ENCODE assay signal across 9 mouse cellular contexts in the genomic region with DNA sequence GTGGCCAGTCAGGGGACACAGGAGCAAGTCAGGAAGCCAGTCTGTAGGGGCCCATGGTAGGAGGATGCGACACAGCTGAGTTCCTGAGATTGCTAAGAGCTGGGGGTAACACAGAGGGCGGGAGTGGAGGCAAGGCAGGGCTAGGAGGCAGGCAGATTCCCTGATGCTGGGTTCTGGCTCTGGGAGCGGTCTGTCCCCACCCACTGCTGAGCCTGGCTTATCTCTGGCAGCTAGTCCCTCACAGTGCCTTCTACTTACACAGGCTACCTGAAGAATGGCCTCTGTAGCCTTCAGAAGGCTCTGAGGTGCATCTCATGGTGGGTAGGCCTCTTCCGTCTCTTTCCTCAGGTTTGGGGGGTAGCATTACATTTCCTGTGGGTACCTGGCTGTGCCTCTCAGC. TPM values are rescaled to one million over a fixed set of nuclear protein-coding genes. Genes with fewer than 3 reads are reported as not detected.
DNase-seq lines count a peak whose midpoint lies in the region; ATAC-seq and TF ChIP-seq lines count a peak whose summit lies in the region.
"Had no signal": no experiment of that assay in that cellular context is flagged by ENCODE, and none has a peak within 500 bp of the region (broad histone marks: within the 10 kb centered on the region; RNA-seq: fewer than 3 reads in every experiment).

No protein-coding gene starts in this region.

- no peak for DNase-seq in kidney, postnatal 36 days
- DNase-seq in c-Kit-positive CD71-positive TER-119-negative erythroid progenitor cells, embryonic 14.5 days (ENCODE audit: low read depth): peak; percentile 56
- DNase-seq in adrenal gland, postnatal 25 days: no peak
- DNase-seq in hindbrain, embryonic 14.5 days (ENCODE audit: low spot score): no peak
- no peak for DNase-seq in kidney, adult 11 months
- DNase-seq: cerebellum, adult 11 months had no signal

- H3K4me2 ChIP-seq in kidney, embryonic 16.5 days (replicated peaks; ENCODE audit: low read depth, low read length): no peak overlapping the region
- H3K4me2 ChIP-seq in intestine, embryonic 15.5 days (replicated peaks): peak overlapping the region; percentile 17
- no peak overlapping the region for H3K4me2 ChIP-seq in hindbrain, embryonic 14.5 days (replicated peaks)

- peaks cover 45% of the 10 kb centered on the region for H3K4me1 ChIP-seq in kidney, embryonic 16.5 days (ENCODE audit: insufficient read depth, low read length)
- peaks cover 34% of the 10 kb centered on the region for H3K4me1 ChIP-seq in intestine, embryonic 15.5 days (replicated peaks)
- peaks cover 41% of the 10 kb centered on the region for H3K4me1 ChIP-seq in small intestine, adult 2 months (ENCODE audit: control insufficient read depth, insufficient read depth, insufficient read length, low read length)
- H3K4me1 ChIP-seq in hindbrain, embryonic 14.5 days (replicated peaks; ENCODE audit: control insufficient read depth, insufficient read depth, low read length): 0 out of 2 replicates have a peak, but pooled peaks cover 4% of the 10 kb centered on the region

- H3K27me3 ChIP-seq in kidney, embryonic 16.5 days (ENCODE audit: insufficient read depth, low read length): peaks cover 3% of the 10 kb centered on the region; the same call in 1 of the 2 replicates
- H3K27me3 ChIP-seq in intestine, embryonic 15.5 days (replicated peaks): peaks cover 7% of the 10 kb centered on the region
- H3K27me3 ChIP-seq in small intestine, adult 2 months (ENCODE audit: control insufficient read depth, insufficient read depth, low read length): no peaks in the 10 kb centered on the region
- peaks cover 10% of the 10 kb centered on the region; the same call in 1 of the 2 replicates for H3K27me3 ChIP-seq in hindbrain, embryonic 14.5 days (ENCODE audit: control insufficient read depth, insufficient read depth, low read length)

- TF ChIP-seq POLR2A in small intestine, adult 2 months (IDR thresholded peaks at IDR 0.05; ENCODE audit: low read depth, low read length): no peak

- H3K27ac ChIP-seq in kidney, embryonic 16.5 days (ENCODE audit: low read length): peak overlapping the region; percentile 72
- H3K27ac ChIP-seq in intestine, embryonic 15.5 days: peak overlapping the region; percentile 86
- peak overlapping the region; percentile 95 for H3K27ac ChIP-seq in small intestine, adult 2 months (ENCODE audit: insufficient read depth, low read depth, low read length)
- no peak overlapping the region for H3K27ac ChIP-seq in hindbrain, embryonic 14.5 days

- H3K9ac ChIP-seq in kidney, embryonic 16.5 days (replicated peaks; ENCODE audit: low read length): no peak overlapping the region; the same call in 1 of the 2 replicates
- peak overlapping the region; percentile 23; the same call in 1 of the 2 replicates for H3K9ac ChIP-seq in intestine, embryonic 15.5 days
- no peak overlapping the region for H3K9ac ChIP-seq in hindbrain, embryonic 14.5 days

- no peaks in the 10 kb centered on the region for H3K9me3 ChIP-seq in kidney, embryonic 16.5 days (ENCODE audit: low read length)
- H3K9me3 ChIP-seq in intestine, embryonic 15.5 days: no peaks in the 10 kb centered on the region
- no peaks in the 10 kb centered on the region for H3K9me3 ChIP-seq in hindbrain, embryonic 14.5 days (ENCODE audit: control insufficient read depth, low read length)

- H3K4me3 ChIP-seq in kidney, embryonic 16.5 days (ENCODE audit: low read length): no peak overlapping the region
- no peak overlapping the region for H3K4me3 ChIP-seq in intestine, embryonic 15.5 days (replicated peaks)
- no peak overlapping the region for H3K4me3 ChIP-seq in small intestine, adult 2 months (ENCODE audit: low read depth, low read length)
- no peak overlapping the region for H3K4me3 ChIP-seq in hindbrain, embryonic 14.5 days (replicated peaks; ENCODE audit: low read length)

- H3K36me3 ChIP-seq in kidney, embryonic 16.5 days (ENCODE audit: insufficient read depth, low read length): no peaks in the 10 kb centered on the region
- H3K36me3 ChIP-seq in intestine, embryonic 15.5 days: 0 out of 2 replicates have a peak, but pooled peaks cover 4% of the 10 kb centered on the region
- no peaks in the 10 kb centered on the region for H3K36me3 ChIP-seq in small intestine, adult 2 months (ENCODE audit: control insufficient read depth, insufficient read depth, low read length)
- H3K36me3 ChIP-seq in hindbrain, embryonic 14.5 days (replicated peaks; ENCODE audit: control insufficient read depth, insufficient read depth): 0 out of 2 replicates have a peak, but pooled peaks cover 2% of the 10 kb centered on the region

- 42% methylated on average over 4 of the region's 4 CpGs for WGBS in kidney, embryonic 16.5 days
- 46% methylated on average over 4 of the region's 4 CpGs for WGBS in intestine, embryonic 15.5 days
- WGBS in small intestine, adult 2 months: 20% methylated on average over 4 of the region's 4 CpGs
- 56% methylated on average over 4 of the region's 4 CpGs for WGBS in hindbrain, embryonic 14.5 days

- 0 out of 2 replicates have a peak, but pooled peaks have one; percentile 4 for ATAC-seq in kidney, embryonic 16.5 days (ENCODE audit: low FRiP score, low TSS enrichment)
- peak; percentile 35; the same call in 1 of the 2 replicates for ATAC-seq in intestine, embryonic 15.5 days
- ATAC-seq in hindbrain, embryonic 14.5 days (ENCODE audit: low FRiP score): no peak

- no peak for TF ChIP-seq CTCF in small intestine, adult 2 months (IDR thresholded peaks at IDR 0.05; ENCODE audit: extremely low read depth, insufficient read length, insufficient replicate concordance, low read depth, low read length)

RNA-seq across cellular contexts. Expression of gene Pnmt, which starts 6.4 kb away (rescaled TPM):
- 2.5 and 2.8 TPM in 2 replicates for polyA plus RNA-seq in kidney, embryonic 16.5 days (2015; fragmentation: Nextera tagmentation; extraction: Ambion mirVana)
- polyA plus RNA-seq in intestine, embryonic 15.5 days (2015; fragmentation: Nextera tagmentation; extraction: Ambion mirVana): 0.19 TPM in 1 of 2 replicates, not detected in the other
- not detected in 2 replicates for polyA plus RNA-seq in small intestine, adult 2 months (2012; rRNA removed)
- 458 and 547 TPM in 2 replicates for total RNA-seq in adrenal gland, postnatal 25 days (2021)
- 3.0 and 3.4 TPM in 2 replicates for polyA plus RNA-seq in hindbrain, embryonic 14.5 days (2014; fragmentation: Nextera tagmentation; extraction: Ambion mirVana)

RNA-seq across cellular contexts. Expression of gene Pgap3, which starts 7.6 kb away (rescaled TPM):
- polyA plus RNA-seq in kidney, embryonic 16.5 days (2015; fragmentation: Nextera tagmentation; extraction: Ambion mirVana): 17.6 and 22.3 TPM in 2 replicates
- 15.5 and 16.7 TPM in 2 replicates for polyA plus RNA-seq in intestine, embryonic 15.5 days (2015; fragmentation: Nextera tagmentation; extraction: Ambion mirVana)
- 26.0 and 52.1 TPM in 2 replicates for polyA plus RNA-seq in small intestine, adult 2 months (2012; rRNA removed)
- 3.6 and 6.5 TPM in 2 replicates for total RNA-seq in adrenal gland, postnatal 25 days (2021)
- polyA plus RNA-seq in hindbrain, embryonic 14.5 days (2014; fragmentation: Nextera tagmentation; extraction: Ambion mirVana): 6.4 and 6.9 TPM in 2 replicates

RNA-seq across cellular contexts. Expression of gene Tcap, which starts 9.0 kb away (rescaled TPM):
- 2.4 and 2.7 TPM in 2 replicates for polyA plus RNA-seq in kidney, embryonic 16.5 days (2015; fragmentation: Nextera tagmentation; extraction: Ambion mirVana)
- polyA plus RNA-seq in intestine, embryonic 15.5 days (2015; fragmentation: Nextera tagmentation; extraction: Ambion mirVana): 0.25 TPM in 1 of 2 replicates, not detected in the other
- polyA plus RNA-seq in small intestine, adult 2 months (2012; rRNA removed): 0.24 and 0.42 TPM in 2 replicates
- 0.91 TPM in 1 of 2 replicates, not detected in the other for total RNA-seq in adrenal gland, postnatal 25 days (2021)
- polyA plus RNA-seq in hindbrain, embryonic 14.5 days (2014; fragmentation: Nextera tagmentation; extraction: Ambion mirVana): not detected in 2 replicates

RNA-seq across cellular contexts. Expression of gene Erbb2, which starts 19.6 kb away (rescaled TPM):
- 54.9 and 57.7 TPM in 2 replicates for polyA plus RNA-seq in kidney, embryonic 16.5 days (2015; fragmentation: Nextera tagmentation; extraction: Ambion mirVana)
- polyA plus RNA-seq in intestine, embryonic 15.5 days (2015; fragmentation: Nextera tagmentation; extraction: Ambion mirVana): 31.9 and 35.1 TPM in 2 replicates
- polyA plus RNA-seq in small intestine, adult 2 months (2012; rRNA removed): 40.2 and 105 TPM in 2 replicates
- total RNA-seq in adrenal gland, postnatal 25 days (2021): 3.8 and 6.2 TPM in 2 replicates
- polyA plus RNA-seq in hindbrain, embryonic 14.5 days (2014; fragmentation: Nextera tagmentation; extraction: Ambion mirVana): 8.9 and 10.2 TPM in 2 replicates

RNA-seq across cellular contexts. Expression of gene Stard3, which starts 34.5 kb away (rescaled TPM):
- 62.0 and 62.4 TPM in 2 replicates for polyA plus RNA-seq in kidney, embryonic 16.5 days (2015; fragmentation: Nextera tagmentation; extraction: Ambion mirVana)
- 39.4 and 39.7 TPM in 2 replicates for polyA plus RNA-seq in intestine, embryonic 15.5 days (2015; fragmentation: Nextera tagmentation; extraction: Ambion mirVana)
- 47.0 and 76.5 TPM in 2 replicates for polyA plus RNA-seq in small intestine, adult 2 months (2012; rRNA removed)
- total RNA-seq in adrenal gland, postnatal 25 days (2021): 23.6 and 23.9 TPM in 2 replicates
- 33.9 and 36.8 TPM in 2 replicates for polyA plus RNA-seq in hindbrain, embryonic 14.5 days (2014; fragmentation: Nextera tagmentation; extraction: Ambion mirVana)
